Mouse (Mus musculus): ENCODE measurements at regions not wholly inside any gene's neighbourhood (a gene's known extent, or its start where the extent isn't known, plus 50 kb on each side); places are given as distances from the start of the nearest gene placed in this dataset.

- no peak for ATAC-seq
- H3K36me3 ChIP-seq (ENCODE audit: control insufficient read depth, insufficient read depth): no peaks in the 10 kb centered on the region
- H3K4me3 ChIP-seq (replicated peaks; ENCODE audit: low read length): no peak overlapping the region
- H3K9me3 ChIP-seq (ENCODE audit: control insufficient read depth, low read length): no peaks in the 10 kb centered on the region
- no peak overlapping the region for H3K27ac ChIP-seq (ENCODE audit: low read length)
- H3K9ac ChIP-seq (replicated peaks; ENCODE audit: low read depth, low read length): no peak overlapping the region
- H3K27me3 ChIP-seq (replicated peaks; ENCODE audit: control insufficient read depth, insufficient read depth, low read length): no peaks in the 10 kb centered on the region
- WGBS: 69% methylated on average over 1 of the region's 1 CpGs
- no peak overlapping the region for H3K4me2 ChIP-seq (ENCODE audit: low read length)
- no peaks in the 10 kb centered on the region for H3K4me1 ChIP-seq (replicated peaks; ENCODE audit: control insufficient read depth, insufficient read depth, low read length)
Observed at GRCm38 (mm10) chr19:25863312-25863711, 191.1 kb downstream of the Dmrt2 start.

GRCm38 (mm10) chr19:25906721-25907120 lies 234.5 kb downstream of the Dmrt2 start:
- no peak overlapping the region for H3K4me2 ChIP-seq (ENCODE audit: low read length)
- H3K27ac ChIP-seq (ENCODE audit: low read length): no peak overlapping the region
- no peak overlapping the region for H3K9ac ChIP-seq (replicated peaks; ENCODE audit: low read depth, low read length)
- no peak overlapping the region for H3K4me3 ChIP-seq (replicated peaks; ENCODE audit: low read length)
- ATAC-seq: no peak
- no peaks in the 10 kb centered on the region for H3K36me3 ChIP-seq (ENCODE audit: control insufficient read depth, insufficient read depth)
- no peaks in the 10 kb centered on the region for H3K27me3 ChIP-seq (replicated peaks; ENCODE audit: control insufficient read depth, insufficient read depth, low read length)
- WGBS: 96% methylated on average over 4 of the region's 4 CpGs
- no peaks in the 10 kb centered on the region for H3K9me3 ChIP-seq (ENCODE audit: control insufficient read depth, low read length)
- no peaks in the 10 kb centered on the region for H3K4me1 ChIP-seq (replicated peaks; ENCODE audit: control insufficient read depth, insufficient read depth, low read length)

GRCm38 (mm10) chr19:25922052-25922451 lies 249.8 kb downstream of the Dmrt2 start:
- H3K27me3 ChIP-seq (replicated peaks; ENCODE audit: control insufficient read depth, insufficient read depth, low read length): no peaks in the 10 kb centered on the region
- no peak overlapping the region for H3K4me2 ChIP-seq (ENCODE audit: low read length)
- H3K9me3 ChIP-seq (ENCODE audit: control insufficient read depth, low read length): no peaks in the 10 kb centered on the region
- ATAC-seq: no peak
- no peaks in the 10 kb centered on the region for H3K4me1 ChIP-seq (replicated peaks; ENCODE audit: control insufficient read depth, insufficient read depth, low read length)
- no peaks in the 10 kb centered on the region for H3K36me3 ChIP-seq (ENCODE audit: control insufficient read depth, insufficient read depth)
- no peak overlapping the region for H3K27ac ChIP-seq (ENCODE audit: low read length)
- H3K9ac ChIP-seq (replicated peaks; ENCODE audit: low read depth, low read length): no peak overlapping the region
- H3K4me3 ChIP-seq (replicated peaks; ENCODE audit: low read length): no peak overlapping the region

- WGBS: 90% methylated on average over 1 of the region's 1 CpGs
- H3K27me3 ChIP-seq (replicated peaks; ENCODE audit: control insufficient read depth, insufficient read depth, low read length): no peaks in the 10 kb centered on the region
Observed at GRCm38 (mm10) chr19:25922806-25923205, 250.6 kb downstream of the Dmrt2 start.

GRCm38 (mm10) chr19:25923727-25924384 lies 251.6 kb downstream of the Dmrt2 start:
- H3K9me3 ChIP-seq (ENCODE audit: control insufficient read depth, low read length): no peaks in the 10 kb centered on the region
- H3K27me3 ChIP-seq (replicated peaks; ENCODE audit: control insufficient read depth, insufficient read depth, low read length): no peaks in the 10 kb centered on the region
- no peak for ATAC-seq
- H3K27ac ChIP-seq (ENCODE audit: low read length): no peak overlapping the region
- no peak overlapping the region for H3K4me3 ChIP-seq (replicated peaks; ENCODE audit: low read length)
- H3K4me1 ChIP-seq (replicated peaks; ENCODE audit: control insufficient read depth, insufficient read depth, low read length): no peaks in the 10 kb centered on the region
- H3K36me3 ChIP-seq (ENCODE audit: control insufficient read depth, insufficient read depth): no peaks in the 10 kb centered on the region
- 80% methylated on average over 10 of the region's 10 CpGs for WGBS
- no peak overlapping the region for H3K4me2 ChIP-seq (ENCODE audit: low read length)
- no peak overlapping the region for H3K9ac ChIP-seq (replicated peaks; ENCODE audit: low read depth, low read length)

More at GRCm38 (mm10) chr19:25922806-25923205, 250.6 kb downstream of the Dmrt2 start:
- H3K4me3 ChIP-seq (replicated peaks; ENCODE audit: low read length): no peak overlapping the region
- no peak for ATAC-seq
- H3K36me3 ChIP-seq (ENCODE audit: control insufficient read depth, insufficient read depth): no peaks in the 10 kb centered on the region
- no peak overlapping the region for H3K27ac ChIP-seq (ENCODE audit: low read length)
- H3K4me2 ChIP-seq (ENCODE audit: low read length): no peak overlapping the region
- no peaks in the 10 kb centered on the region for H3K9me3 ChIP-seq (ENCODE audit: control insufficient read depth, low read length)
- H3K9ac ChIP-seq (replicated peaks; ENCODE audit: low read depth, low read length): no peak overlapping the region
- H3K4me1 ChIP-seq (replicated peaks; ENCODE audit: control insufficient read depth, insufficient read depth, low read length): no peaks in the 10 kb centered on the region

GRCm38 (mm10) chr19:25924385-25924769 lies 252.2 kb downstream of the Dmrt2 start:
- Histone ChIP-seq H3K27ac (ENCODE audit: low read length) (no peak overlapping the region), H3K9ac (replicated peaks; ENCODE audit: low read depth, low read length) (no peak overlapping the region), H3K27me3 (replicated peaks; ENCODE audit: control insufficient read depth, insufficient read depth, low read length) (no peaks in the 10 kb centered on the region), H3K36me3 (ENCODE audit: control insufficient read depth, insufficient read depth) (no peaks in the 10 kb centered on the region), H3K4me3 (replicated peaks; ENCODE audit: low read length) (no peak overlapping the region), H3K4me1 (replicated peaks; ENCODE audit: control insufficient read depth, insufficient read depth, low read length) (no peaks in the 10 kb centered on the region), H3K4me2 (ENCODE audit: low read length) (no peak overlapping the region), H3K9me3 (ENCODE audit: control insufficient read depth, low read length) (no peaks in the 10 kb centered on the region)
- ATAC-seq: no peak
- WGBS: 74% methylated on average over 5 of the region's 5 CpGs

GRCm38 (mm10) chr19:25927220-25927619 lies 255.0 kb downstream of the Dmrt2 start:
- H3K4me1 ChIP-seq (replicated peaks; ENCODE audit: control insufficient read depth, insufficient read depth, low read length): no peaks in the 10 kb centered on the region
- H3K27me3 ChIP-seq (replicated peaks; ENCODE audit: control insufficient read depth, insufficient read depth, low read length): no peaks in the 10 kb centered on the region
- ATAC-seq: no peak
- H3K36me3 ChIP-seq (ENCODE audit: control insufficient read depth, insufficient read depth): no peaks in the 10 kb centered on the region
- 74% methylated on average over 9 of the region's 9 CpGs for WGBS
- H3K4me2 ChIP-seq (ENCODE audit: low read length): no peak overlapping the region
- no peak overlapping the region for H3K9ac ChIP-seq (replicated peaks; ENCODE audit: low read depth, low read length)
- H3K9me3 ChIP-seq (ENCODE audit: control insufficient read depth, low read length): no peaks in the 10 kb centered on the region
- H3K4me3 ChIP-seq (replicated peaks; ENCODE audit: low read length): no peak overlapping the region
- no peak overlapping the region for H3K27ac ChIP-seq (ENCODE audit: low read length)

GRCm38 (mm10) chr19:25937343-25937742 lies 265.1 kb downstream of the Dmrt2 start:
- Histone ChIP-seq H3K4me2 (ENCODE audit: low read length) (no peak overlapping the region), H3K27ac (ENCODE audit: low read length) (no peak overlapping the region), H3K4me1 (replicated peaks; ENCODE audit: control insufficient read depth, insufficient read depth, low read length) (no peaks in the 10 kb centered on the region), H3K36me3 (ENCODE audit: control insufficient read depth, insufficient read depth) (no peaks in the 10 kb centered on the region), H3K4me3 (replicated peaks; ENCODE audit: low read length) (no peak overlapping the region), H3K9ac (replicated peaks; ENCODE audit: low read depth, low read length) (no peak overlapping the region), H3K9me3 (ENCODE audit: control insufficient read depth, low read length) (no peaks in the 10 kb centered on the region), H3K27me3 (replicated peaks; ENCODE audit: control insufficient read depth, insufficient read depth, low read length) (no peaks in the 10 kb centered on the region)
- WGBS: 82% methylated on average over 9 of the region's 9 CpGs
- ATAC-seq: no peak

GRCm38 (mm10) chr19:25971210-25971609 lies 299.0 kb downstream of the Dmrt2 start:
- Histone ChIP-seq H3K27ac (ENCODE audit: low read length) (no peak overlapping the region; the same call in 1 of the 2 replicates), H3K4me2 (ENCODE audit: low read length) (no peak overlapping the region), H3K9me3 (ENCODE audit: control insufficient read depth, low read length) (no peaks in the 10 kb centered on the region), H3K4me1 (replicated peaks; ENCODE audit: control insufficient read depth, insufficient read depth, low read length) (no peaks in the 10 kb centered on the region), H3K4me3 (replicated peaks; ENCODE audit: low read length) (no peak overlapping the region), H3K27me3 (replicated peaks; ENCODE audit: control insufficient read depth, insufficient read depth, low read length) (no peaks in the 10 kb centered on the region), H3K36me3 (ENCODE audit: control insufficient read depth, insufficient read depth) (no peaks in the 10 kb centered on the region), H3K9ac (replicated peaks; ENCODE audit: low read depth, low read length) (no peak overlapping the region)
- ATAC-seq: peak; percentile 70
- WGBS: 52% methylated on average over 5 of the region's 5 CpGs

GRCm38 (mm10) chr19:25975202-25975601 lies 303.0 kb downstream of the Dmrt2 start:
- Histone ChIP-seq H3K27ac (ENCODE audit: low read length) (no peak overlapping the region), H3K4me1 (replicated peaks; ENCODE audit: control insufficient read depth, insufficient read depth, low read length) (no peaks in the 10 kb centered on the region), H3K27me3 (replicated peaks; ENCODE audit: control insufficient read depth, insufficient read depth, low read length) (no peaks in the 10 kb centered on the region), H3K4me2 (ENCODE audit: low read length) (no peak overlapping the region), H3K9me3 (ENCODE audit: control insufficient read depth, low read length) (no peaks in the 10 kb centered on the region), H3K4me3 (replicated peaks; ENCODE audit: low read length) (no peak overlapping the region), H3K36me3 (ENCODE audit: control insufficient read depth, insufficient read depth) (no peaks in the 10 kb centered on the region), H3K9ac (replicated peaks; ENCODE audit: low read depth, low read length) (no peak overlapping the region)
- no peak for ATAC-seq
